Mouse (Mus musculus) MEL (cell line): ENCODE measurements around the gene Misp. TPM values are rescaled to one million over a fixed set of nuclear protein-coding genes. Genes with fewer than 3 reads are reported as not detected.

Source experiments
- DNase-seq: peaks from one replicate; pipeline ENCODE4 v3.0.0; 2011; ENCODE audit warnings: low read depth, low spot score
- H3K27ac ChIP-seq: 2 replicates; pipeline ENCODE4 v1.5.1; 2012; ENCODE audit warnings: low read depth, mild to moderate bottlenecking, control low read depth, low read length, moderate library complexity; ENCODE audit not compliant: control insufficient read depth
- H3K27me3 ChIP-seq, 2 experiments: fragments of 150-350 bp in 1 of 2; sonication (generic) in 1 of 2; 2 replicates each; pipeline ENCODE4 v1.6.1; 2012; ENCODE audit warnings: low read length in 2 of 2, mild to moderate bottlenecking in 2 of 2, improper control_type of control experiment in 1 of 2, moderate library complexity in 1 of 2; ENCODE audit not compliant: insufficient read depth in 2 of 2, control insufficient read depth in 1 of 2
- H3K36me3 ChIP-seq, 2 experiments: 2 replicates each; pipeline ENCODE4 v1.6.1; 2012 to 2014; ENCODE audit warnings: low read length in 2 of 2, improper control_type of control experiment in 1 of 2, inconsistent platforms in 1 of 2, mild to moderate bottlenecking in 1 of 2; ENCODE audit not compliant: insufficient read depth in 2 of 2, control insufficient read depth in 1 of 2
- H3K4me1 ChIP-seq, 2 experiments: fragments of 150-350 bp in 1 of 2; sonication (generic) in 1 of 2; 2 replicates each; pipeline ENCODE4 v1.6.1; 2012; ENCODE audit warnings: low read length in 2 of 2, improper control_type of control experiment in 1 of 2, mild to moderate bottlenecking in 1 of 2; ENCODE audit not compliant: insufficient read depth in 2 of 2, control insufficient read depth in 1 of 2
- H3K4me3 ChIP-seq, 2 experiments: fragments of 150-350 bp in 1 of 2; sonication (generic) in 1 of 2; 2 replicates each; pipeline ENCODE4 v1.5.1; 2012; ENCODE audit warnings: low read depth in 2 of 2, low read length in 2 of 2, mild to moderate bottlenecking in 2 of 2, moderate library complexity in 2 of 2, control low read depth in 1 of 2, improper control_type of control experiment in 1 of 2; ENCODE audit not compliant: control insufficient read depth in 1 of 2, insufficient read depth in 1 of 2
- H3K79me2 ChIP-seq: 2 replicates; pipeline ENCODE4 v1.6.1; 2012; ENCODE audit warnings: mild to moderate bottlenecking, low read length, moderate library complexity; ENCODE audit not compliant: control insufficient read depth, poor library complexity, insufficient read depth
- H3K9ac ChIP-seq: 2 replicates; pipeline ENCODE4 v1.6.1; 2012; ENCODE audit warnings: low read depth, mild to moderate bottlenecking, control low read depth, low read length, moderate library complexity; ENCODE audit not compliant: control insufficient read depth, poor library complexity, severe bottlenecking
- H3K9me3 ChIP-seq: fragments of 150-350 bp; sonication (generic); replicated peaks from 2 replicates; pipeline ENCODE4 v1.6.1; 2012; ENCODE audit warnings: mild to moderate bottlenecking, low read length, improper control_type of control experiment, moderate library complexity; ENCODE audit not compliant: insufficient read depth
- BHLHE40 ChIP-seq: IDR thresholded peaks from 2 replicates; pipeline ENCODE4 v1.6.1; 2012; ENCODE audit warnings: low read depth, mild to moderate bottlenecking, inconsistent platforms, low read length, improper control_type of control experiment, borderline replicate concordance
- CHD2 ChIP-seq: IDR thresholded peaks from 2 replicates; pipeline ENCODE4 v1.6.1; 2011; ENCODE audit warnings: low read length, improper control_type of control experiment
- CTCF ChIP-seq, 3 experiments: IDR thresholded peaks in 2 of 3; conservative IDR thresholded peaks in 1 of 3; 2 replicates each; pipeline ENCODE4 v1.5.1; 2011 to 2012; ENCODE audit warnings: low read length in 3 of 3, low read depth in 2 of 3, mild to moderate bottlenecking in 2 of 3, improper control_type of control experiment in 1 of 3, inconsistent platforms in 1 of 3, mixed read lengths in 1 of 3, moderate library complexity in 1 of 3; ENCODE audit not compliant: control insufficient read depth in 1 of 3, insufficient read depth in 1 of 3, poor library complexity in 1 of 3, severe bottlenecking in 1 of 3
- EP300 ChIP-seq, 2 experiments: IDR thresholded peaks; 2 replicates each; pipeline ENCODE4 v1.6.1; 2011; ENCODE audit warnings: improper control_type of control experiment in 2 of 2, low read length in 2 of 2, low read depth in 1 of 2, mild to moderate bottlenecking in 1 of 2
- ETS1 ChIP-seq: IDR thresholded peaks from 2 replicates; pipeline ENCODE4 v1.6.1; 2012; ENCODE audit warnings: low read depth, mild to moderate bottlenecking, inconsistent platforms, low read length, improper control_type of control experiment, moderate library complexity
- GABPA ChIP-seq: IDR thresholded peaks from 2 replicates; pipeline ENCODE4 v1.6.1; 2012; ENCODE audit warnings: low read depth, mild to moderate bottlenecking, inconsistent platforms, low read length, improper control_type of control experiment, moderate library complexity
- KAT2A ChIP-seq: conservative IDR thresholded peaks from 2 replicates; pipeline ENCODE4 v1.6.1; 2012; ENCODE audit warnings: low read depth, low read length, improper control_type of control experiment, inconsistent platforms
- MEF2A ChIP-seq: IDR thresholded peaks from 2 replicates; pipeline ENCODE4 v1.6.1; 2014; ENCODE audit warnings: low read depth, mild to moderate bottlenecking, inconsistent platforms, low read length, improper control_type of control experiment; ENCODE audit not compliant: poor library complexity, insufficient replicate concordance, severe bottlenecking; ENCODE audit errors: extremely low read depth
- MXI1 ChIP-seq: IDR thresholded peaks from 2 replicates; pipeline ENCODE4 v1.6.1; 2011; ENCODE audit warnings: mild to moderate bottlenecking, low read depth, low read length, improper control_type of control experiment
- MYC ChIP-seq: IDR thresholded peaks from 2 replicates; pipeline ENCODE4 v1.6.1; 2011; ENCODE audit warnings: low read depth, mild to moderate bottlenecking, low read length, improper control_type of control experiment, moderate library complexity
- NELFE ChIP-seq: IDR thresholded peaks from 2 replicates; pipeline ENCODE4 v1.6.1; 2011; ENCODE audit warnings: low read depth, low read length, improper control_type of control experiment
- NRF1 ChIP-seq: IDR thresholded peaks from 2 replicates; pipeline ENCODE4 v1.6.1; 2014; ENCODE audit warnings: low read depth, mild to moderate bottlenecking, inconsistent platforms, low read length, improper control_type of control experiment, moderate library complexity; ENCODE audit not compliant: poor library complexity, insufficient read depth, severe bottlenecking
- POLR2A ChIP-seq, 2 experiments: IDR thresholded peaks; 2 replicates each; pipeline ENCODE4 v1.6.1; 2011 to 2012; ENCODE audit warnings: low read length in 2 of 2, mild to moderate bottlenecking in 2 of 2, control low read depth in 1 of 2, improper control_type of control experiment in 1 of 2, low read depth in 1 of 2, moderate library complexity in 1 of 2; ENCODE audit not compliant: control insufficient read depth in 1 of 2, insufficient read depth in 1 of 2, poor library complexity in 1 of 2
- POLR2AphosphoS2 ChIP-seq: IDR thresholded peaks from 2 replicates; pipeline ENCODE4 v1.6.1; 2011; ENCODE audit warnings: low read length, improper control_type of control experiment
- SMC3 ChIP-seq: IDR thresholded peaks from 2 replicates; pipeline ENCODE4 v1.6.1; 2011; ENCODE audit warnings: low read depth, low read length, improper control_type of control experiment
- TAL1 ChIP-seq: IDR thresholded peaks from 2 replicates; pipeline ENCODE4 v1.6.1; 2012; ENCODE audit warnings: mild to moderate bottlenecking, inconsistent platforms, low read length, moderate library complexity, mixed read lengths
- USF1 ChIP-seq: IDR thresholded peaks from 2 replicates; pipeline ENCODE4 v1.6.1; 2014; ENCODE audit warnings: low read depth, mild to moderate bottlenecking, inconsistent platforms, low read length, improper control_type of control experiment, moderate library complexity
- USF2 ChIP-seq, 2 experiments: IDR thresholded peaks; 2 replicates each; pipeline ENCODE4 v1.6.1; 2011 to 2012; ENCODE audit warnings: improper control_type of control experiment in 2 of 2, low read length in 2 of 2, borderline replicate concordance in 1 of 2, inconsistent platforms in 1 of 2, low read depth in 1 of 2, mild to moderate bottlenecking in 1 of 2; ENCODE audit not compliant: insufficient read depth in 1 of 2
- polyA plus RNA-seq, 2 experiments: library from polyadenylated mRNA; stranded (reverse) in 1 of 2; unstranded in 1 of 2; fragments of >175 nt in 1 of 2; fragments of >200 nt in 1 of 2; gene quantifications; 2 replicates each; pipeline versions ENCODE4 v1.2.1 to v1.2.4; 2012; ENCODE audit warnings: low replicate concordance in 2 of 2, low read depth in 1 of 2; ENCODE audit not compliant: insufficient read length in 2 of 2, insufficient read depth in 1 of 2, missing spikeins in 1 of 2
- total RNA-seq: library from RNA; depleted of rRNA; stranded (reverse); fragments of 300-350 nt; gene quantifications from 2 replicates; pipeline ENCODE4 v1.2.3, GENCODE M21; 2012

Gene Misp
- total and polyA plus RNA-seq, 3 experiments: not detected

DNA sequence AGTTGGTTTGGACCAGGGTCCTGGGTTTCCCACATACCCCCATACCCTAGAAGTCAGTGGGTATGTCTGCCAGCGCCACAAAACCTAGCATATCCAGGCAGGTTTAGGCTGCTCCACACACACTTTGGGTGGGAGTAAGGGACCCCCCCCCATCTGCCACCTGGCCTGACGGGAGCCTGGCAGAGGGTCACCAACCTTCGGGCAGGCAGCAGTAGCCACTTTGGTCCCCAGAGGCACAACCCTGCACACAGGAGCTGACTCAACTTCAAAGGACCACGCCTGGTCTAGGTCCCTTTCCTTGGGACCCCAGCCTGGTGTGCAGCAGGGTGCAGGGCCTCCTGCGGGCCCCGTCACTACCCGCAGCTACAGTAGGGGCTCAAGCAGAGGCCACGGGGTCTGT lies 512 bp upstream of the Misp start:
- TF ChIP-seq POLR2A (IDR thresholded peaks at IDR 0.05; ENCODE audit: control insufficient read depth in 1 of 2, insufficient read depth in 1 of 2, low read depth in 1 of 2, low read length in 2 of 2, poor library complexity in 1 of 2) (no peak), MEF2A (no peak), TAL1 (no peak), SMC3 (no peak), KAT2A (no peak), MXI1 (no peak), MYC (no peak), EP300 (IDR thresholded peaks at IDR 0.05; ENCODE audit: low read depth in 1 of 2, low read length in 2 of 2) (no peak), NRF1 (no peak), GABPA (no peak), USF1 (no peak), CTCF (IDR thresholded peaks at IDR 0.05 in 2 of 3, conservative IDR thresholded peaks at IDR 0.05 in 1 of 3; ENCODE audit: control insufficient read depth in 1 of 3, insufficient read depth in 1 of 3, low read depth in 2 of 3, low read length in 3 of 3, poor library complexity in 1 of 3, severe bottlenecking in 1 of 3) (no peak), USF2 (IDR thresholded peaks at IDR 0.05; ENCODE audit: borderline replicate concordance in 1 of 2, insufficient read depth in 1 of 2, low read depth in 1 of 2, low read length in 2 of 2) (no peak)
- TF ChIP-seq, all 39 proteins: peak for 0
- no peak overlapping the region for H3K4me3 ChIP-seq
- no peaks in the 10 kb centered on the region for H3K9me3 ChIP-seq
- no peak overlapping the region for H3K9ac ChIP-seq
- no peaks in the 10 kb centered on the region for H3K79me2 ChIP-seq
- no peaks in the 10 kb centered on the region for H3K36me3 ChIP-seq
- no peak for DNase-seq
- peaks cover 0 to 10% of the 10 kb centered on the region in 2 experiments; a peak in 1 of 4 replicates for H3K4me1 ChIP-seq
- H3K27me3 ChIP-seq: no peaks in the 10 kb centered on the region
- H3K27ac ChIP-seq: no peak overlapping the region

DNA sequence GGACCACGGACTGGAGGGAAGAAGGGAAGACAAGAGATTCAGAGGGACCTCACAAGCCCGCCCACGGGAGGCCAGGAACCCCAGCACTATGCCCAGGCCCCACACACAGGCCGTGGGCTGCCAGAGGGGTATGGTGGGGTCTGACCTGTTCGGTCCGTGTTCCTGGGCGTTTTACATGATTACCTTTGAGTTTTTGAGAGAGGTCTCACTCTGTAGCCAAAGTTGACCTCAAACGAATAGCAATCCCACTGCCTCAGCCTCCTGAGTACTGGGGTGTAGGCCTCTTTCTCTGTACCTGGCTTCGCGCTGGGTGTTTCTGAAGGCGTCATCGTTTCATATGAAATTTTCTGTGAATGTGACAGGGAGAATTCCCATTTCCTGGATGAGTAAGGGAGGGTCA lies 942 bp downstream of the Misp start:
- H3K27ac ChIP-seq: no peak overlapping the region
- H3K4me3 ChIP-seq: no peak overlapping the region
- H3K27me3 ChIP-seq: no peaks in the 10 kb centered on the region
- TF ChIP-seq CHD2 (no peak), NELFE (no peak), BHLHE40 (no peak), KAT2A (no peak), ETS1 (no peak), NRF1 (no peak), POLR2A (IDR thresholded peaks at IDR 0.05; ENCODE audit: control insufficient read depth in 1 of 2, insufficient read depth in 1 of 2, low read depth in 1 of 2, low read length in 2 of 2, poor library complexity in 1 of 2) (no peak), SMC3 (no peak), POLR2AphosphoS2 (no peak)
- peaks cover 0 to 14% of the 10 kb centered on the region in 2 experiments; a peak in 2 of 4 replicates for H3K4me1 ChIP-seq
- no peaks in the 10 kb centered on the region for H3K36me3 ChIP-seq
- no peaks in the 10 kb centered on the region for H3K9me3 ChIP-seq
- no peaks in the 10 kb centered on the region for H3K79me2 ChIP-seq
- no peak overlapping the region for H3K9ac ChIP-seq
- DNase-seq: no peak
